20 mouse cellular contexts compared by ENCODE assay signal in the genomic region with DNA sequence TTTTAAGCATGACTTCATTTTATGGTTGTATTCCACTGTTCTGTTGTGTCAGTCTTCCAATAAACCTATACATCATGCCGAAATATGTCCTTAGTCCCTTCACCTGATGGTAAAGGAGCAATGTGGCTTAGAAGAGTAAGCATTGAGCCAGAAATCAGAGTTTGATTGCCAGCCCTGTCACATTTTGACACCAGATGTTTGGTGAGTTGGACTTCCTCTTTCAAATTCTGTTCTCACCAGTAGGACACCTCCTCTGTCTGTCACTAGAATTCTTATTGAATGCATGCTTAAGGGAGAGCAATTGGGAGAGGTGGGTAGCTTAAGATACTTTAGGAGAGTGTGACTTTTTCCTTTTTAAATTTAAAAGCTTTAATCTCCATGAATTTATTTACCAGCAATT.
DNase-seq lines count a peak whose midpoint lies in the region; ATAC-seq and TF ChIP-seq lines count a peak whose summit lies in the region.
"Had no signal": no experiment of that assay in that cellular context is flagged by ENCODE, and none has a peak within 500 bp of the region (broad histone marks: within the 10 kb centered on the region; RNA-seq: fewer than 3 reads in every experiment).

No protein-coding gene starts in this region.

- WGBS in intestine, postnatal 0 days, result 91% methylated on average over 1 of the region's 1 CpGs

- dilution Hi-C loops in CH12.LX (cut with MboI; ENCODE audit: extremely low pct_ligation_motif_present, extremely low pct_unique_long_range_greater_than_20kb, low sequenced_read_pairs), result no loop called here

- ATAC-seq in intestine, postnatal 0 days, result no peak
- ATAC-seq: activated CD4-positive, CD25-positive, alpha-beta regulatory T cell, adult 4 months; CD4-positive, CD25-positive, alpha-beta regulatory T cell, adult 4 months; Patski had no signal

- no peaks in the 10 kb centered on the region for H3K79me2 ChIP-seq in CH12.LX (replicated peaks; ENCODE audit: control insufficient read depth, extremely low read depth, insufficient read depth, poor library complexity, severe bottlenecking)

- DNase-seq in A20 (ENCODE audit: low read depth, low spot score) (peak; percentile 53), CH12.LX (ENCODE audit: extremely low read depth) (peak; percentile 53)
- no peak for DNase-seq in ovary, adult 18-20 months (ENCODE audit: low spot score)
- DNase-seq: adrenal gland, adult 2 months; adrenal gland, adult 8-10 months; adrenal gland, postnatal 10 days; adrenal gland, postnatal 14 days; adrenal gland, postnatal 25 days; adrenal gland, postnatal 36 days; B cell, adult 2 months; cerebellum, adult 11 months; cerebellum, adult 11-12 months; cerebellum, adult 18-20 months; cerebellum, adult 2 months; cerebellum, adult 8-10 months had no signal

- 0 out of 2 replicates have a peak, but pooled peaks have one; percentile 20 for TF ChIP-seq EP300 in CH12.LX (IDR thresholded peaks at IDR 0.05; ENCODE audit: low read length)

- no peaks in the 10 kb centered on the region for H3K27me3 ChIP-seq in CH12.LX (replicated peaks)
- H3K27me3 ChIP-seq in intestine, postnatal 0 days (replicated peaks; ENCODE audit: control insufficient read depth, insufficient read depth, low read length), result no peaks in the 10 kb centered on the region

- TF ChIP-seq RAD21 in CH12.LX (IDR thresholded peaks at IDR 0.05; ENCODE audit: low read depth, low read length), result peak; percentile 2

- in situ Hi-C loops in CH12.LX (cut with MboI; ENCODE audit: low pct_ligation_motif_present, low pct_unique_long_range_greater_than_20kb, low sequenced_read_pairs), result no loop called here

- no peak overlapping the region for H3K9ac ChIP-seq in CH12.LX (ENCODE audit: insufficient read depth, low read depth)
- no peak overlapping the region for H3K9ac ChIP-seq in intestine, postnatal 0 days (ENCODE audit: low read depth, low read length)

- H3K27ac ChIP-seq in CH12.LX (ENCODE audit: insufficient read depth, low read depth), result no peak overlapping the region
- no peak overlapping the region for H3K27ac ChIP-seq in intestine, postnatal 0 days (ENCODE audit: low read depth, low read length)

- H3K36me3 ChIP-seq in CH12.LX (replicated peaks in 1 of 2; ENCODE audit: control insufficient read depth in 1 of 2, insufficient read depth in 1 of 2, low read length in 1 of 2), result no peaks in the 10 kb centered on the region
- no peaks in the 10 kb centered on the region for H3K36me3 ChIP-seq in intestine, postnatal 0 days (ENCODE audit: control insufficient read depth, insufficient read depth)
- H3K36me3 ChIP-seq: G1E had no signal

- H3K4me1 ChIP-seq in CH12.LX (ENCODE audit: control insufficient read depth in 1 of 2, insufficient read depth in 2 of 2), result peaks cover 0 to 24% of the 10 kb centered on the region in 2 experiments; a peak in 2 of 4 replicates
- no peaks in the 10 kb centered on the region for H3K4me1 ChIP-seq in intestine, postnatal 0 days (replicated peaks; ENCODE audit: control insufficient read depth, insufficient read depth, low read length)

- H3K4me3 ChIP-seq in CH12.LX (replicated peaks in 1 of 3; ENCODE audit: low read depth in 2 of 3, low read length in 2 of 3, poor library complexity in 1 of 3), result no peak overlapping the region
- H3K4me3 ChIP-seq in intestine, postnatal 0 days (ENCODE audit: low read depth, low read length), result no peak overlapping the region

- no peak for TF ChIP-seq CTCF in CH12.LX (conservative IDR thresholded peaks at IDR 0.05 in 1 of 2, IDR thresholded peaks at IDR 0.05 in 1 of 2; ENCODE audit: low read depth in 2 of 2, low read length in 2 of 2)
- TF ChIP-seq CTCF in intestine, postnatal 0 days (IDR thresholded peaks at IDR 0.05; ENCODE audit: low read depth), result no peak

- H3K4me2 ChIP-seq in CH12.LX (ENCODE audit: insufficient read depth, low read depth, poor library complexity, severe bottlenecking), result no peak overlapping the region
- no peak overlapping the region for H3K4me2 ChIP-seq in intestine, postnatal 0 days (replicated peaks; ENCODE audit: low read depth)

- TF ChIP-seq POLR2A in CH12.LX (IDR thresholded peaks at IDR 0.05; ENCODE audit: low read depth, low read length), result no peak

- no peaks in the 10 kb centered on the region for H3K9me3 ChIP-seq in CH12.LX (replicated peaks; ENCODE audit: low read length)
- H3K9me3 ChIP-seq in intestine, postnatal 0 days (ENCODE audit: control insufficient read depth), result no peaks in the 10 kb centered on the region
- H3K9me3 ChIP-seq: G1E had no signal

TF ChIP-seq in CH12.LX, 34 proteins besides CTCF, POLR2A, EP300 and RAD21:
- TF ChIP-seq NRF1 (IDR thresholded peaks at IDR 0.05; ENCODE audit: low read depth, low read length), result no peak
- TF ChIP-seq SMC3 (IDR thresholded peaks at IDR 0.05; ENCODE audit: low read depth, low read length), result no peak
